Mouse (Mus musculus): ENCODE measurements around the gene Ina. TPM values are rescaled to one million over a fixed set of nuclear protein-coding genes. Genes with fewer than 3 reads are reported as not detected.

The Ina gene
- under 1 TPM; 0.10 to 0.37 TPM for polyA plus RNA-seq (2017; shearing (Covaris generic))

GRCm38 (mm10) chr19:47014447-47015381, at the start of gene Ina, which contains the start of gene Nt5c2:
TSS of gene Ina (plus strand) at chr19:47014698.
TSS of gene Nt5c2 (minus strand) at chr19:47015153.

GRCm38 (mm10) chr19:47050271-47051032, 36.0 kb downstream of the Ina start, which contains the start of gene Pcgf6:
TSS of gene Pcgf6 (minus strand) at chr19:47050906.

GRCm38 (mm10) chr19:47067096-47067882, 52.8 kb downstream of the Ina start, which contains the start of gene Taf5:
TSS of gene Taf5 (plus strand) at chr19:47067746.

Other genes with a start within 250 kb of the Ina start
- gene Nt5c2, start 455 bp downstream of the Ina start, polyA plus RNA-seq (2017; shearing (Covaris generic)) = 10 to 100 TPM; 31.9 to 44.4 TPM
- 10 to 100 TPM; 31.7 to 42.3 TPM for gene Pcgf6, start 36.2 kb downstream of the Ina start, polyA plus RNA-seq (2017; shearing (Covaris generic))
- 10 to 100 TPM; 12.5 to 12.8 TPM for gene Taf5, start 53.0 kb downstream of the Ina start, polyA plus RNA-seq (2017; shearing (Covaris generic))
- gene Usmg5, start 75.9 kb downstream of the Ina start, polyA plus RNA-seq (2017; shearing (Covaris generic)) = 100 to 1,000 TPM; 295 to 364 TPM
- gene Pdcd11, start 76.1 kb downstream of the Ina start, polyA plus RNA-seq (2017; shearing (Covaris generic)) = 10 to 100 TPM; 12.8 to 15.5 TPM
- 10 to 100 TPM; 23.5 to 25.7 TPM for gene Calhm2, start 123.6 kb downstream of the Ina start, polyA plus RNA-seq (2017; shearing (Covaris generic))
- not detected for gene Calhm1, start 129.6 kb downstream of the Ina start, polyA plus RNA-seq (2017; shearing (Covaris generic))
- gene Calhm3, start 143.1 kb downstream of the Ina start, polyA plus RNA-seq (2017; shearing (Covaris generic)) = not detected
- gene Neurl1a, start 164.1 kb downstream of the Ina start, polyA plus RNA-seq (2017; shearing (Covaris generic)) = under 1 TPM; 0.16 to 0.98 TPM

Data from inflammation-experienced regulatory T-cells (primary cell).